Mouse (Mus musculus) myocyte (in vitro differentiated cells): ENCODE measurements at regions not wholly inside any gene's neighbourhood (a gene's known extent, or its start where the extent isn't known, plus 50 kb on each side); places are given as distances from the start of the nearest gene placed in this dataset.

Source experiments
- H3K27me3 ChIP-seq: one replicate; pipeline ENCODE4 v1.6.1; 2011; ENCODE audit not compliant: control insufficient read depth, insufficient read depth, insufficient read length
- H3K36me3 ChIP-seq: one replicate; pipeline ENCODE4 v1.6.1; 2011; ENCODE audit not compliant: control insufficient read depth, insufficient read depth
- H3K4me2 ChIP-seq: one replicate; pipeline ENCODE4 v1.6.1; 2011; ENCODE audit warnings: low read depth, control low read depth
- H3K4me3 ChIP-seq: one replicate; pipeline ENCODE4 v1.5.1; 2011; ENCODE audit warnings: mild to moderate bottlenecking, control low read depth, moderate library complexity
- H3K79me2 ChIP-seq: one replicate; pipeline ENCODE4 v1.6.1; 2011; ENCODE audit not compliant: control insufficient read depth, insufficient read depth
- H3ac ChIP-seq: one replicate; pipeline ENCODE4 v1.6.1; 2011; ENCODE audit not compliant: control insufficient read depth, insufficient read length
- CEBPB ChIP-seq: IDR thresholded peaks from 2 replicates; pipeline ENCODE4 v1.6.1; 2011; ENCODE audit warnings: mild to moderate bottlenecking, moderate library complexity; ENCODE audit not compliant: poor library complexity, insufficient read depth, severe bottlenecking
- E2F4 ChIP-seq: IDR thresholded peaks from one replicate; pipeline ENCODE4 v1.6.1; 2011; ENCODE audit warnings: mild to moderate bottlenecking, control low read depth, moderate library complexity; ENCODE audit not compliant: insufficient read depth
- MAX ChIP-seq: IDR thresholded peaks from one replicate; pipeline ENCODE4 v1.6.1; 2011; ENCODE audit warnings: low read depth, mild to moderate bottlenecking, control low read depth
- MYOD1 ChIP-seq, 3 experiments: IDR thresholded peaks; one replicate each; pipeline ENCODE4 v1.6.1; 2011; ENCODE audit warnings: control low read depth in 2 of 3, low read depth in 2 of 3, mild to moderate bottlenecking in 2 of 3, moderate library complexity in 1 of 3; ENCODE audit not compliant: insufficient read length in 2 of 3, control insufficient read depth in 1 of 3
- MYOG ChIP-seq, 3 experiments: IDR thresholded peaks; one replicate each; pipeline ENCODE4 v1.6.1; 2011; ENCODE audit warnings: control low read depth in 2 of 3, low read depth in 2 of 3, mild to moderate bottlenecking in 2 of 3; ENCODE audit not compliant: insufficient read length in 2 of 3, control insufficient read depth in 1 of 3, insufficient read depth in 1 of 3
- POLR2A ChIP-seq: IDR thresholded peaks from one replicate; pipeline ENCODE4 v1.6.1; 2011; ENCODE audit warnings: low read depth, mild to moderate bottlenecking, control low read depth, moderate library complexity; ENCODE audit not compliant: insufficient read length
- POLR2AphosphoS2 ChIP-seq: IDR thresholded peaks from one replicate; pipeline ENCODE4 v1.6.1; 2011; ENCODE audit warnings: low read depth, control low read depth; ENCODE audit not compliant: insufficient read length
- REST ChIP-seq: IDR thresholded peaks from one replicate; pipeline ENCODE4 v1.6.1; 2011; ENCODE audit warnings: mild to moderate bottlenecking, control low read depth, moderate library complexity; ENCODE audit not compliant: insufficient read depth, insufficient read length
- SRF ChIP-seq: IDR thresholded peaks from one replicate; pipeline ENCODE4 v1.6.1; 2011; ENCODE audit warnings: low read depth; ENCODE audit not compliant: control insufficient read depth, insufficient read length
- TCF12 ChIP-seq: IDR thresholded peaks from one replicate; pipeline ENCODE4 v1.6.1; 2011; ENCODE audit warnings: mild to moderate bottlenecking, control low read depth; ENCODE audit not compliant: poor library complexity, insufficient read depth, severe bottlenecking
- TCF3 ChIP-seq: IDR thresholded peaks from one replicate; pipeline ENCODE4 v1.6.1; 2011; ENCODE audit warnings: low read depth, control low read depth; ENCODE audit not compliant: insufficient read length
- USF1 ChIP-seq: IDR thresholded peaks from one replicate; pipeline ENCODE4 v1.6.1; 2011; ENCODE audit warnings: low read depth, mild to moderate bottlenecking, control low read depth, moderate library complexity

DNA sequence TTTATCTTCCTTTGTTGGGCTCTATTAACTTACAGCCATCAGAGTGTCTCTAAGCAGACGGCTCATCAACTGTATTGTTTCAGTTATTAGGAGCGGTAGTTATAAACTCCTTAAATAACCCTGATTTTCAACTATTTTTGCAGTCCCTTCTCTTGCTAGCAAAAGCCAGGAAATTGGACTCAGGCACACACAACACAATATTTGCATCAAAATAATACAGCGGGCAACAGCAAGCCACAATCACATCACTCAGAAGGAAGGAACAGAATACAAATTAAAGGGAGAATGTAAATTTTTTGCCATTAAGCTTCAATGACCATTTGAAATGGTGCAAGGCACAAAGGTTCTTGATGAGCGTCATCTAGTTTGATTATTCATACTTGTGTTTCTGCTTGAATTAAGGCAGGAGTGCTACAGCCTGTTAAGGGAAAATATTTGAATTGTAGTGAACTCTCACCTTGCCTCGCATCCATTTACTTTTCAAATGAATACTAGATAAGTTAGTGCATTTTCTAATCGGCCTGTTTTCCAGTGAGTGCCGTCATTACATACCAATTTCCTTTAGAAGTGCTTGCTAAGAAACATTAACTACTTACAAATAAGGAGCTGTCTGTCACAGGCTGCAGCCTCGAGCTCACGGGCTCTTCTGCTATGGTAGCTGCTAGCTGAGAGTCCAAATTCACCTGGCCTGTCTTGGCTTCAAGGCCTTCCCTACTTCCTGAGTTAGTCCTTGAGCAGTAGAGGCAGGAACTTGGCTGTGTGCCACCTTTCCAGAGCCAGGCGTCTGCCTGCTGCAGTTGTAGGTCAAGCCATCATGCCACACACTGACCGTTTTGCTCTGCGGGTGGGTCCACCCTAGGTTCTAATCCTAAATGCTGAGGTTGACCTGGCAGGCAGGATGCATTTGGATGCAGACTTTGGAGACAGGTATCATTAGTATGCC is 91.1 kb upstream of the Kiz start:
- H3K79me2 ChIP-seq: no peaks in the 10 kb centered on the region
- no peaks in the 10 kb centered on the region for H3K36me3 ChIP-seq
- H3K4me2 ChIP-seq: no peak overlapping the region
- no peak overlapping the region for H3K4me3 ChIP-seq
- H3K27me3 ChIP-seq: no peaks in the 10 kb centered on the region
- no peak overlapping the region for H3ac ChIP-seq
- TF ChIP-seq TCF3 (no peak), TCF12 (no peak), USF1 (no peak), MYOD1 (IDR thresholded peaks at IDR 0.05; ENCODE audit: control insufficient read depth in 1 of 3, insufficient read length in 2 of 3, low read depth in 2 of 3) (no peak), CEBPB (no peak)

DNA sequence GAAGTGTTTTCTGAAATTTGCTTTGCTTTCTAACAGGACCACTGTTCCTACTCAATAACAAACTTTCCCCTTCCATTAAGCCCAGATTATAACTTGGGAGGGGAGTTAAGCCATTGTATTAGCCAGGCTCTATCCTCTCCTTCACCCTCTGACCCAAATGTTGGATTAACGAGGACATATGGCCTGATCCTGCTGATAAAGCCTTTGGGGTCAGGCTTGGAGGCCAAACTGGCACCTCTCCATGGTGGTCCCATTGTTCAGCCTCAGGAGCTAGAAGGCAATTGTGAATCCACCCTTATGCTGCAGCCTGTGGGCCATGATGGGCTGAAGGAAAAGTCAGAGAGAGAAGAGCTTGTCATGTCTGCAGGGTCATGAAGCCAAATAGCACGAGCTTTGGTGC is 80.8 kb upstream of the Kiz start:
- H3K27me3 ChIP-seq: no peaks in the 10 kb centered on the region
- no peak overlapping the region for H3K4me2 ChIP-seq
- H3K36me3 ChIP-seq: no peaks in the 10 kb centered on the region
- no peak for TF ChIP-seq CEBPB
- TF ChIP-seq MYOG (IDR thresholded peaks at IDR 0.05; ENCODE audit: control insufficient read depth in 1 of 3, insufficient read depth in 1 of 3, insufficient read length in 2 of 3, low read depth in 2 of 3): no peak
- no peak for TF ChIP-seq E2F4
- no peak for TF ChIP-seq POLR2A
- TF ChIP-seq REST: no peak
- TF ChIP-seq POLR2AphosphoS2: no peak
- TF ChIP-seq SRF: no peak
- TF ChIP-seq MAX: no peak
- no peak for TF ChIP-seq USF1
- no peak for TF ChIP-seq MYOD1 (IDR thresholded peaks at IDR 0.05; ENCODE audit: control insufficient read depth in 1 of 3, insufficient read length in 2 of 3, low read depth in 2 of 3)
- H3ac ChIP-seq: no peak overlapping the region
- no peaks in the 10 kb centered on the region for H3K79me2 ChIP-seq
- H3K4me3 ChIP-seq: no peak overlapping the region

DNA sequence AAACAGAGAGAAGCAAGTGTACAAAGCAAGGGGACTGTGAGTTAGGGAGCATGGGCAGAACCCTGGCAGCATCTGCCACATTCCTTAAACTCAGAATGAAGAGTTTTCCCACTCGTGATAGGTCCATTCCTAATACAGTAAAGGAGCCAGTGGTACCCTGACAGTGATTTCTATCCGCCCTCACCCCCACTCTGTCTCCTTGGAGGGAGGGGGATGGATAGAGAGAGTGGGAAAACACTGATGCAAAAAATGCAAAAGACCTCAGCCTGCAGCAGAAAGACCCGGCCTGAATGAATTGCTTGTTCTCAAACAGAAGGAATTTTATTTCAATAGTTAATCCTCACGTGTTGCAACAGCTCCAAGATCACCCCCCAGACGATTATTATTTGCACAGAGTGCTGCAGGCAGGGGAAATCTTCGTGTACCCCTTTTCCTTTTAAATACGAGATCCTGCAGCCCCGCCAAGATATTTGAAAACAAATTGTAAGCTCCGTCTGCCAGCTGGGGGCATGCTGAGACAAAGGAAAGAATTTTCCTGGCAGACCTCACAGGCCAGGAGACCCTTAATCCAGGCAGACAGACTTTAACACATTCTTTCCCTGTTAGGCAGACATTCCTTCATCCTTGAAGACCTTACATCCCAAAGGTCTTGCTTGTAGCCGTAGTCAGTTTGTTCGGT is 68.4 kb upstream of the Kiz start:
- no peak overlapping the region for H3K4me3 ChIP-seq
- no peaks in the 10 kb centered on the region for H3K79me2 ChIP-seq
- H3K4me2 ChIP-seq: no peak overlapping the region
- no peaks in the 10 kb centered on the region for H3K27me3 ChIP-seq
- H3ac ChIP-seq: no peak overlapping the region
- TF ChIP-seq REST (no peak), MYOD1 (IDR thresholded peaks at IDR 0.05; ENCODE audit: control insufficient read depth in 1 of 3, insufficient read length in 2 of 3, low read depth in 2 of 3) (no peak), TCF3 (no peak)
- no peaks in the 10 kb centered on the region for H3K36me3 ChIP-seq

DNA sequence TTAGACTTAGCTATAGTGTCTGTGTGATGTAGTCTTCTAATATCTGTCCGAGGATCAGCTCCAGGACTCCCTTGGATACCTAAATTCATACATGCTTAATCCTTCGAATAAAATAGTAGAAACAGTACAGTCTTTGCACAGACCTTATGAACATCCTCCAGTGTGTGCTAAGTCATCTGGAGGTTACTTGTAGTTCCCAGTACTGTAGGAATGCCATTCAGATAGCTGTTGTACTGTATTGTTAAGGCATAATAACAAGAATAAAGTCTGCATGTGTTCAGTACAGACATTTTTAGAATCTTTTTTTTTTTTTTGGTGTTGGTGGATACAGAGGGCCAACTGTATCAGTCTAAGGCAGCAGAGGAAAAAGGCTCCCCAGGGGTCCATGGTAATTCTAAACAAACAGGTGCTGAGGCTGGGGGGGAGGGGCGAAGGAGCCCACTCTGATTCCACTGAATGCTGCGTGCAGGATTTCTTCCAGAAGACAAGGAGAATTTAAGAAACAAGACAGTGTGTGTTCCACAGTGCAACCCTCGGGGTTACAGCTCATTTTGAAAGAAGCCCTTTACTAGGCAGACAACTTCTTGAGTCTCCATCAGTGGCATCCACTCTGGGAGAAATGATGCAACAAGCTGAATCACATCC is 67.7 kb upstream of the Kiz start:
- H3K4me2 ChIP-seq: no peak overlapping the region

More for the DNA sequence above, 67.7 kb upstream of the Kiz start:
- no peak overlapping the region for H3K4me3 ChIP-seq
- TF ChIP-seq MYOD1 (IDR thresholded peaks at IDR 0.05; ENCODE audit: control insufficient read depth in 1 of 3, insufficient read length in 2 of 3, low read depth in 2 of 3) (no peak), MYOG (IDR thresholded peaks at IDR 0.05; ENCODE audit: control insufficient read depth in 1 of 3, insufficient read depth in 1 of 3, insufficient read length in 2 of 3, low read depth in 2 of 3) (no peak), POLR2A (no peak), TCF12 (no peak), SRF (no peak), POLR2AphosphoS2 (no peak), USF1 (no peak), REST (no peak), MAX (no peak), TCF3 (no peak), E2F4 (no peak), CEBPB (no peak)
- H3K36me3 ChIP-seq: no peaks in the 10 kb centered on the region
- H3K27me3 ChIP-seq: no peaks in the 10 kb centered on the region
- H3ac ChIP-seq: no peak overlapping the region
- H3K79me2 ChIP-seq: no peaks in the 10 kb centered on the region
